Mouse (Mus musculus) kidney, adult 2 months (tissue): ENCODE data around the gene Adamts7. TPM values are rescaled to one million over a fixed set of nuclear protein-coding genes. Genes with fewer than 3 reads are reported as not detected.

ENCODE experiments used
- DNase-seq: peaks from one replicate; pipeline ENCODE4 v3.0.0; 2021
- H3K27ac ChIP-seq: fragments of 200-500 bp; 2 replicates; pipeline ENCODE4 v1.5.1; 2012; ENCODE audit warnings: low read depth, low read length, control low read depth, inconsistent platforms; ENCODE audit not compliant: insufficient read depth
- H3K27me3 ChIP-seq: fragments of 200-500 bp; replicated peaks from 2 replicates; pipeline ENCODE4 v1.6.1; 2012; ENCODE audit warnings: mild to moderate bottlenecking, moderate library complexity, low read length, inconsistent platforms; ENCODE audit not compliant: control insufficient read depth, insufficient read depth
- H3K36me3 ChIP-seq: fragments of 200-500 bp; 2 replicates; pipeline ENCODE4 v1.6.1; 2012; ENCODE audit warnings: mild to moderate bottlenecking, moderate library complexity, low read length, inconsistent platforms; ENCODE audit not compliant: control insufficient read depth, insufficient read depth
- H3K4me1 ChIP-seq: fragments of 200-500 bp; 2 replicates; pipeline ENCODE4 v1.6.1; 2011; ENCODE audit warnings: low read length; ENCODE audit not compliant: control insufficient read depth, insufficient read depth
- H3K4me3 ChIP-seq: fragments of 200-500 bp; 2 replicates; pipeline ENCODE4 v1.5.1; 2011; ENCODE audit warnings: mild to moderate bottlenecking, low read depth, low read length, control low read depth; ENCODE audit not compliant: insufficient read depth
- CTCF ChIP-seq: fragments of 200-500 bp; conservative IDR thresholded peaks from 2 replicates; pipeline ENCODE4 v1.5.1; 2011; ENCODE audit warnings: low read depth, mild to moderate bottlenecking, control low read depth, low read length, moderate library complexity, mixed read lengths; ENCODE audit not compliant: insufficient read depth, insufficient read length
- POLR2A ChIP-seq: fragments of 200-500 bp; IDR thresholded peaks from one replicate; pipeline ENCODE4 v1.6.1; 2011; ENCODE audit warnings: low read depth, low read length, control low read depth
- WGBS: fragments of 180-500 bp; shearing (Covaris S2); methylation state at CpG from one replicate; pipeline ENCODE4 v1.1.7; 2018; 5-methylcytosine and 5-hydroxymethylcytosine counted together
- polyA plus RNA-seq: library from polyadenylated mRNA; depleted of rRNA; stranded (reverse); fragments of >200 nt; gene quantifications from 2 replicates; pipeline ENCODE4 v1.2.3, GENCODE M21; 2012

Adamts7 gene
- polyA plus RNA-seq, 1 experiment, result 9.4 TPM

DNA sequence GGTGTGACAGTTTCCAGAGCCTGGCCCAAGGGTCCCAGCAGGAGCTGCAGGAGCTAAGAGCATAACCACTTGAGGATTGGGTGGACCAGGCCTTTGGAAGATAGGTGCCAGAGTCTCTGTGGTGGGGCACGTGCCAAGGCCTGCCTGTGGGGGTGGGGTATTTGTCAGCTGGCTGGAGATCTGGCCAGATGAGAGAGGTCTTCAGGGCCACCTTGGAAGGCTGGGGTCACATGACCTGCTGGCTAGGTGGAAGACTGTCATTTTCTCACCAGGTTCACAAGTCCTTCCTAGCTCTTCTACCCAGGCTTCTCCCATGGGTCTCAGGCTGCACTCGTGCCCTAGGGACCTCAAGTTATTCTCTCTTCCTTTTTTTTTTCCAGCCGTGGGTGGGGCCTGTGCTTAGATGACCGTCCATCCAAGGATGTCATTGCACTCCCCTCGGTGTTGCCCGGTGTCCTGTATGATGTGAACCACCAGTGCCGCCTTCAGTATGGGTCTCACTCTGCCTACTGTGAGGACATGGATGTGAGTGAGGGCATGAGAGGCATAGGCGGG is 22.6 kb downstream of the Adamts7 start:
- WGBS, result 76% methylated on average over 8 of the region's 8 CpGs
- Histone ChIP-seq H3K27me3 (no peaks in the 10 kb centered on the region), H3K4me1 (no peaks in the 10 kb centered on the region), H3K4me3 (no peak overlapping the region), H3K27ac (no peak overlapping the region), H3K36me3 (no peaks in the 10 kb centered on the region)
- no peak for DNase-seq
- TF ChIP-seq CTCF, result no peak
- no peak for TF ChIP-seq POLR2A

DNA sequence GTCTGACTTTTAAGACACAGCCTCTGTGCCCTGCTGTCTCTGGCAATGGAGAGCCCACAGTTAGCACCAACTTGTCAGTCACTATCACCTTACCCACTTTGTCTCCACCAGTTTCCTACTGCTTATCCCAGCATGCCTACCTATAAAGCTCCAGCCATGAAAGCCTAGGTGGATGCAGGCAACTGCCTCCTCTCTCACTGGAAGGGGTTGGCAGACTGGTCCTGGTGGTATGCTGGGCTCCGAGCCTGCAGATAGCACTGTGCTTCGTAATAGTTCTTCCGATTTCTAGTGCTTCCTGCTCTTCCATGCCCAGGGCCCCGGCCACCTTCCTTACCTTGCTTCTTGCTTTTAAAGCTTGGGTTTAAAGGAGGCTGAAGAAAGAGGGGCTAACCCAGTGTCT is 26.0 kb downstream of the Adamts7 start:
- Histone ChIP-seq H3K36me3 (no peaks in the 10 kb centered on the region), H3K4me3 (no peak overlapping the region), H3K27ac (no peak overlapping the region), H3K27me3 (no peaks in the 10 kb centered on the region), H3K4me1 (no peaks in the 10 kb centered on the region)
- TF ChIP-seq POLR2A (no peak), CTCF (no peak)
- DNase-seq, result no peak
- WGBS, result 93% methylated on average over 4 of the region's 4 CpGs

GRCm38 (mm10) chr9:90189391-90189790 is 26.5 kb downstream of the Adamts7 start:
- H3K27me3 ChIP-seq, result no peaks in the 10 kb centered on the region
- H3K36me3 ChIP-seq, result no peaks in the 10 kb centered on the region
- 85% methylated on average over 5 of the region's 5 CpGs for WGBS
- no peak overlapping the region for H3K4me3 ChIP-seq
- DNase-seq, result no peak
- TF ChIP-seq CTCF, result no peak
- no peaks in the 10 kb centered on the region for H3K4me1 ChIP-seq
- H3K27ac ChIP-seq, result no peak overlapping the region

DNA sequence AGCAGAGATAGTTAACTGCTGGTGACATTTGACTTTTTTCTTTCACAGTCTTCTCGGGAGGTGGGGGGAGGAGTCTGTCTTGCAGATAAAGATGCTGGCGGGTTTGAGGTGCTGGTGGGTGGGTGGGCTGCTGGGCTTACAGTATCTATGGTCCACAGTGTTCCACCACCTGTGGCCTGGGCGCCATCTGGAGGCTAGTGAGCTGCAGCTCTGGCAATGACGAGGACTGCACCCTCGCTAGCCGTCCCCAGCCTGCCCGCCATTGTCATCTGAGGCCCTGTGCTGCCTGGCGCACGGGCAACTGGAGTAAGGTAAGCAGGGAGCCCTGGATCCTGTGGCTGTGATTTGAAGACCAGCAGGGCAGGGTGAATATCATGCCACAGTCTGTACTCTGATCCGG is 32.1 kb downstream of the Adamts7 start:
- Histone ChIP-seq H3K4me3 (no peak overlapping the region), H3K27me3 (no peaks in the 10 kb centered on the region), H3K36me3 (no peaks in the 10 kb centered on the region), H3K4me1 (0 out of 2 replicates have a peak, but pooled peaks cover 4% of the 10 kb centered on the region), H3K27ac (no peak overlapping the region)
- TF ChIP-seq POLR2A (no peak), CTCF (peak; percentile 28; the same call in 1 of the 2 replicates)
- 77% methylated on average over 10 of the region's 10 CpGs for WGBS
- DNase-seq, result no peak

DNA sequence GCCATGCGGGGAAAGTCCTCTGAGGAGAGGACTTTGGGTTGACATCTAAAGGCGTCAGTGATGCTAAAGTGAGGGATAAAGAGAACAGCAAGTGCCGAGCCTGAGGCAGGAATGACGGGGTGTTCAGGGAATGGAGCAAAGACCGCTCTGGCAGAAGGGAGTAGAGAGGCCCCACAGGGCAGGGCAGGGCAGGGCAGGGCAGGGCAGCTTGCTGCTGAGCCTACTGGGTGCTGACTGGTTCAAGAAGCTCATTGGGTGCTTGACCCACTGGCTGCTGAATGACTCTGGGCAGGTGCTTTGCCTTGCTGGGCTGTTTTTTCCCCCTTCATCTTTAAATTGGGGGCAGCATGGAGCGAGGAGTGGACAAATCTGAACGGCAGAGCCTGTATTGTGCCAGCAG is 33.4 kb downstream of the Adamts7 start:
- Histone ChIP-seq H3K27me3 (no peaks in the 10 kb centered on the region), H3K4me1 (0 out of 2 replicates have a peak, but pooled peaks cover 4% of the 10 kb centered on the region), H3K4me3 (no peak overlapping the region), H3K36me3 (no peaks in the 10 kb centered on the region), H3K27ac (no peak overlapping the region)
- 86% methylated on average over 7 of the region's 7 CpGs for WGBS
- no peak for DNase-seq
- TF ChIP-seq POLR2A (no peak), CTCF (no peak)

- Histone ChIP-seq H3K27me3 (no peaks in the 10 kb centered on the region), H3K4me1 (0 out of 2 replicates have a peak, but pooled peaks cover 4% of the 10 kb centered on the region), H3K4me3 (no peak overlapping the region), H3K27ac (no peak overlapping the region), H3K36me3 (no peaks in the 10 kb centered on the region)
- TF ChIP-seq CTCF (no peak), POLR2A (no peak)
- peak; percentile 25 for DNase-seq
- WGBS, result 55% methylated on average over 7 of the region's 7 CpGs
These were observed 34.3 kb downstream of the Adamts7 start for GRCm38 (mm10) chr9:90197116-90197665.

GRCm38 (mm10) chr9:90197866-90198383 is 35.1 kb downstream of the Adamts7 start:
- WGBS, result 77% methylated on average over 7 of the region's 7 CpGs
- Histone ChIP-seq H3K27ac (peak overlapping the region; percentile 67), H3K4me1 (0 out of 2 replicates have a peak, but pooled peaks cover 4% of the 10 kb centered on the region), H3K27me3 (no peaks in the 10 kb centered on the region), H3K4me3 (no peak overlapping the region), H3K36me3 (no peaks in the 10 kb centered on the region)
- no peak for TF ChIP-seq CTCF
- no peak for TF ChIP-seq POLR2A
- no peak for DNase-seq
